Mouse (Mus musculus): Measurements from ENCODE around the gene Ethe1. TPM values are rescaled to one million over a fixed set of nuclear protein-coding genes. Genes with fewer than 3 reads are reported as not detected.

Gene Ethe1
- polyA plus RNA-seq (2015; fragmentation: Nextera tagmentation; extraction: Ambion mirVana) = 25.4 and 25.8 TPM in 2 replicates

- WGBS = 7% methylated on average over 30 of the region's 30 CpGs
- peak within 1 kb of the TSS; percentile 69 for H3K27ac ChIP-seq
- peak within 1 kb of the TSS; percentile 57 for H3K4me2 ChIP-seq
- H3K9ac ChIP-seq = peak within 1 kb of the TSS; percentile 85
- peak; percentile 83 for ATAC-seq (replicated peaks)
- no peaks in the 10 kb centered on the region for H3K9me3 ChIP-seq
- peak within 1 kb of the TSS; percentile 55 for H3K4me3 ChIP-seq
- H3K4me1 ChIP-seq = peaks cover 14% of the 10 kb centered on the region; the same call in 1 of the 2 replicates
- H3K27me3 ChIP-seq (replicated peaks) = peaks cover 17% of the 10 kb centered on the region
- H3K36me3 ChIP-seq (replicated peaks) = no peaks in the 10 kb centered on the region
Observed at GRCm38 (mm10) chr7:24587330-24588105, at the start of gene Ethe1, which contains the start of gene Zfp575. Gene Ethe1, plus strand, starts transcription at chr7:24587543. Gene Zfp575, minus strand, starts transcription at chr7:24587641.

GRCm38 (mm10) chr7:24537591-24537990, 49.8 kb upstream of the Ethe1 start:
- H3K27ac ChIP-seq = no peak overlapping the region
- no peak for ATAC-seq (replicated peaks)
- H3K9ac ChIP-seq = no peak overlapping the region
- no peaks in the 10 kb centered on the region for H3K27me3 ChIP-seq (replicated peaks)
- H3K4me2 ChIP-seq = no peak overlapping the region
- H3K36me3 ChIP-seq (replicated peaks) = peaks cover 18% of the 10 kb centered on the region
- peaks cover 28% of the 10 kb centered on the region for H3K4me1 ChIP-seq
- H3K9me3 ChIP-seq = no peaks in the 10 kb centered on the region
- no peak overlapping the region for H3K4me3 ChIP-seq
- 82% methylated on average over 5 of the region's 5 CpGs for WGBS

- no peak overlapping the region for H3K27ac ChIP-seq
- H3K4me3 ChIP-seq = no peak overlapping the region
- no peak overlapping the region for H3K9ac ChIP-seq
- peaks cover 17% of the 10 kb centered on the region for H3K36me3 ChIP-seq (replicated peaks)
- H3K4me2 ChIP-seq = no peak overlapping the region
- 49% methylated on average over 5 of the region's 5 CpGs for WGBS
- H3K4me1 ChIP-seq = peaks cover 23% of the 10 kb centered on the region
- ATAC-seq (replicated peaks) = no peak
- H3K9me3 ChIP-seq = no peaks in the 10 kb centered on the region
- H3K27me3 ChIP-seq (replicated peaks) = no peaks in the 10 kb centered on the region
Observed at GRCm38 (mm10) chr7:24538154-24538553, 49.2 kb upstream of the Ethe1 start.

GRCm38 (mm10) chr7:24538701-24539100, 48.6 kb upstream of the Ethe1 start:
- Histone ChIP-seq H3K27me3 (replicated peaks) (no peaks in the 10 kb centered on the region), H3K36me3 (replicated peaks) (peaks cover 12% of the 10 kb centered on the region), H3K4me2 (no peak overlapping the region), H3K4me3 (no peak overlapping the region), H3K9ac (no peak overlapping the region), H3K27ac (no peak overlapping the region), H3K4me1 (peaks cover 18% of the 10 kb centered on the region), H3K9me3 (no peaks in the 10 kb centered on the region)
- WGBS = 75% methylated on average over 5 of the region's 5 CpGs
- ATAC-seq (replicated peaks) = peak; percentile 28; the same call in 1 of the 2 replicates

GRCm38 (mm10) chr7:24539686-24540085, 47.7 kb upstream of the Ethe1 start:
- ATAC-seq (replicated peaks) = no peak
- H3K4me2 ChIP-seq = no peak overlapping the region
- H3K9ac ChIP-seq = no peak overlapping the region
- peaks cover 8% of the 10 kb centered on the region for H3K4me1 ChIP-seq
- no peaks in the 10 kb centered on the region for H3K9me3 ChIP-seq
- H3K27me3 ChIP-seq (replicated peaks) = no peaks in the 10 kb centered on the region
- WGBS = 92% methylated on average over 4 of the region's 4 CpGs
- H3K36me3 ChIP-seq (replicated peaks) = peaks cover 7% of the 10 kb centered on the region
- no peak overlapping the region for H3K4me3 ChIP-seq
- no peak overlapping the region for H3K27ac ChIP-seq

GRCm38 (mm10) chr7:24544506-24544905, 42.8 kb upstream of the Ethe1 start:
- no peaks in the 10 kb centered on the region for H3K9me3 ChIP-seq
- ATAC-seq (replicated peaks) = no peak
- peaks cover 16% of the 10 kb centered on the region for H3K4me1 ChIP-seq
- H3K27me3 ChIP-seq (replicated peaks) = no peaks in the 10 kb centered on the region
- WGBS = 83% methylated on average over 2 of the region's 2 CpGs
- H3K36me3 ChIP-seq (replicated peaks) = no peaks in the 10 kb centered on the region
- no peak overlapping the region for H3K27ac ChIP-seq
- no peak overlapping the region for H3K4me2 ChIP-seq
- no peak overlapping the region for H3K4me3 ChIP-seq
- H3K9ac ChIP-seq = no peak overlapping the region

GRCm38 (mm10) chr7:24546068-24546614, 41.2 kb upstream of the Ethe1 start, which contains the start of the genes Pinlyp and Xrcc1:
Gene Pinlyp, minus strand, starts transcription at chr7:24546118.
Gene Xrcc1, plus strand, starts transcription at chr7:24546289.
- Histone ChIP-seq H3K9ac (peak within 1 kb of the TSS; percentile 84), H3K4me1 (peaks cover 16% of the 10 kb centered on the region), H3K27me3 (replicated peaks) (no peaks in the 10 kb centered on the region), H3K4me2 (peak within 1 kb of the TSS; percentile 75), H3K36me3 (replicated peaks) (no peaks in the 10 kb centered on the region), H3K4me3 (peak within 1 kb of the TSS; percentile 87), H3K27ac (peak within 1 kb of the TSS; percentile 73), H3K9me3 (no peaks in the 10 kb centered on the region)
- 39% methylated on average over 13 of the region's 13 CpGs for WGBS
- no peak; the same call in 1 of the 2 replicates for ATAC-seq (replicated peaks)

GRCm38 (mm10) chr7:24546634-24547389, 40.5 kb upstream of the Ethe1 start:
- H3K27ac ChIP-seq = peak overlapping the region; percentile 73
- no peaks in the 10 kb centered on the region for H3K27me3 ChIP-seq (replicated peaks)
- H3K9me3 ChIP-seq = no peaks in the 10 kb centered on the region
- peak; percentile 98 for ATAC-seq (replicated peaks)
- peak overlapping the region; percentile 87 for H3K4me3 ChIP-seq
- WGBS = under 1% methylated on average over 57 of the region's 57 CpGs
- peak overlapping the region; percentile 84 for H3K9ac ChIP-seq
- H3K36me3 ChIP-seq (replicated peaks) = no peaks in the 10 kb centered on the region; the same call in 1 of the 2 replicates
- peaks cover 16% of the 10 kb centered on the region for H3K4me1 ChIP-seq
- H3K4me2 ChIP-seq = peak overlapping the region; percentile 75

GRCm38 (mm10) chr7:24547534-24548036, 39.8 kb upstream of the Ethe1 start:
- peak overlapping the region; percentile 87 for H3K4me3 ChIP-seq
- WGBS = 25% methylated on average over 13 of the region's 13 CpGs
- H3K9me3 ChIP-seq = no peaks in the 10 kb centered on the region
- ATAC-seq (replicated peaks) = peak; percentile 28; the same call in 1 of the 2 replicates
- 0 out of 2 replicates have a peak overlapping the region, but pooled peaks have one; percentile 73 for H3K27ac ChIP-seq
- peaks cover 16% of the 10 kb centered on the region for H3K4me1 ChIP-seq
- no peaks in the 10 kb centered on the region for H3K27me3 ChIP-seq (replicated peaks)
- H3K9ac ChIP-seq = peak overlapping the region; percentile 84
- peak overlapping the region; percentile 75 for H3K4me2 ChIP-seq
- no peaks in the 10 kb centered on the region; the same call in 1 of the 2 replicates for H3K36me3 ChIP-seq (replicated peaks)

- Histone ChIP-seq H3K4me1 (peaks cover 8% of the 10 kb centered on the region), H3K4me3 (no peak overlapping the region), H3K9me3 (no peaks in the 10 kb centered on the region), H3K27ac (no peak overlapping the region), H3K4me2 (no peak overlapping the region), H3K9ac (no peak overlapping the region), H3K27me3 (replicated peaks) (no peaks in the 10 kb centered on the region), H3K36me3 (replicated peaks) (no peaks in the 10 kb centered on the region; the same call in 1 of the 2 replicates)
- no peak for ATAC-seq (replicated peaks)
- WGBS = 95% methylated on average over 12 of the region's 12 CpGs
Observed at GRCm38 (mm10) chr7:24551985-24552759, 35.2 kb upstream of the Ethe1 start.

- ATAC-seq (replicated peaks) = no peak
Observed at GRCm38 (mm10) chr7:24555786-24556185, 31.6 kb upstream of the Ethe1 start.

More at GRCm38 (mm10) chr7:24555786-24556185, 31.6 kb upstream of the Ethe1 start:
- Histone ChIP-seq H3K9ac (no peak overlapping the region), H3K4me3 (no peak overlapping the region), H3K9me3 (no peaks in the 10 kb centered on the region), H3K27ac (no peak overlapping the region), H3K27me3 (replicated peaks) (no peaks in the 10 kb centered on the region), H3K4me1 (no peaks in the 10 kb centered on the region), H3K4me2 (no peak overlapping the region), H3K36me3 (replicated peaks) (peaks cover 3% of the 10 kb centered on the region; the same call in 1 of the 2 replicates)
- WGBS = 96% methylated on average over 10 of the region's 10 CpGs
